In genomic region chr9:14160207-14160606, GRCm38 (mm10) we compare ENCODE assay signal across 17 mouse cellular contexts.
"Had no signal": no experiment of that assay in that cellular context is flagged by ENCODE, and none has a peak within 500 bp of the region (broad histone marks: within the 10 kb centered on the region; RNA-seq: fewer than 3 reads in every experiment).

No protein-coding gene starts in this region.

- ATAC-seq: intestine, embryonic 15.5 days had no signal

- H3K36me3 ChIP-seq: intestine, embryonic 15.5 days; kidney, embryonic 15.5 days; liver, embryonic 13.5 days; midbrain, embryonic 10.5 days; neural tube, embryonic 13.5 days; stomach, embryonic 15.5 days had no signal

- H3K27me3 ChIP-seq: intestine, embryonic 15.5 days; kidney, embryonic 15.5 days; liver, embryonic 13.5 days; neural tube, embryonic 13.5 days; stomach, embryonic 15.5 days had no signal

- DNase-seq: kidney, adult 11 months; kidney, adult 8-10 months; kidney, postnatal 14 days; layer of hippocampus, adult 9-11 months; layer of hippocampus, postnatal 36 days; liver, embryonic 13.5 days; lung, adult 2 months; midbrain, embryonic 14.5 days; right cerebral cortex, adult 18-20 months; right cerebral cortex, postnatal 14 days; right cerebral cortex, postnatal 4 days; thymus, postnatal 36 days had no signal
